ENCODE assay signal across 9 mouse cellular contexts in the genomic region with DNA sequence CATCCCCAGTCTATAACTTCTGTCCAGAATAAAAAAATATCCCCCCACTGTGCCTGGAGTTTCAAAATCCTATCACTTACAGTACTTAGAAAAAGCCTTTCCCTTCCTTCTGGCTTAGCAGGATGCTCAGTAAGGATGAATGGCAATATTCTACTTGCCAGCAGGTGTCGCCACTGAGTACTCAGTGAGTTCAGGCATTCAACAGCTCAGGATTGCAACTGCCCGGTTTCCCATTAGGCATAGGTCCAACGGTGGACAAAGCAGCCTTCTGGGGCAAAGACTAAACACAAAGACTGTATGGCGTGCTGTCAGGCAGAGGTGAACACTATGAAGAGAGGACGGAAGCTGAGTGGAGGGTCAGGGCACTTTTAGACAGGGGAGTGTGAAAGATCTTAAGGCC.
DNase-seq lines count a peak whose midpoint lies in the region; ATAC-seq and TF ChIP-seq lines count a peak whose summit lies in the region.
"Had no signal": no experiment of that assay in that cellular context is flagged by ENCODE, and none has a peak within 500 bp of the region (broad histone marks: within the 10 kb centered on the region; RNA-seq: fewer than 3 reads in every experiment).

No protein-coding gene starts in this region.

- peaks cover 39% of the 10 kb centered on the region for H3K27me3 ChIP-seq in neural tube, embryonic 15.5 days (replicated peaks)
- H3K27me3 ChIP-seq in kidney, embryonic 15.5 days, result peaks cover 50% of the 10 kb centered on the region
- H3K27me3 ChIP-seq in liver, adult 2 months (ENCODE audit: control insufficient read depth, insufficient read depth, low read length), result no peaks in the 10 kb centered on the region
- peaks cover 43% of the 10 kb centered on the region for H3K27me3 ChIP-seq in neural tube, embryonic 13.5 days
- H3K27me3 ChIP-seq in thymus, adult 2 months (ENCODE audit: control insufficient read depth, insufficient read depth, low read length), result no peaks in the 10 kb centered on the region

- ATAC-seq in neural tube, embryonic 15.5 days (ENCODE audit: low FRiP score), result no peak
- 0 out of 2 replicates have a peak, but pooled peaks have one; percentile 25 for ATAC-seq in kidney, embryonic 15.5 days (replicated peaks; ENCODE audit: low FRiP score)
- 0 out of 2 replicates have a peak, but pooled peaks have one; percentile 47 for ATAC-seq in neural tube, embryonic 13.5 days (ENCODE audit: low read depth)

- TF ChIP-seq CTCF in liver, adult 2 months (IDR thresholded peaks at IDR 0.05; ENCODE audit: low read depth, low read length), result peak; percentile 75
- peak; percentile 47; the same call in 1 of the 2 replicates for TF ChIP-seq CTCF in thymus, adult 2 months (IDR thresholded peaks at IDR 0.05; ENCODE audit: borderline replicate concordance, control insufficient read depth, extremely low read depth, insufficient read depth, low read length, poor library complexity)

- H3K4me3 ChIP-seq in neural tube, embryonic 15.5 days (replicated peaks), result no peak overlapping the region
- H3K4me3 ChIP-seq in kidney, embryonic 15.5 days (replicated peaks), result no peak overlapping the region
- H3K4me3 ChIP-seq in liver, adult 2 months (ENCODE audit: insufficient read depth, low read depth, low read length), result no peak overlapping the region
- no peak overlapping the region for H3K4me3 ChIP-seq in neural tube, embryonic 13.5 days
- H3K4me3 ChIP-seq in thymus, adult 2 months (ENCODE audit: control insufficient read depth, insufficient read depth, low read length), result no peak overlapping the region
- H3K4me3 ChIP-seq: embryonic facial prominence, embryonic 15.5 days had no signal

- no peak for TF ChIP-seq POLR2A in liver, adult 2 months (IDR thresholded peaks at IDR 0.05; ENCODE audit: extremely low read depth, insufficient read depth, low read length)
- TF ChIP-seq POLR2A in thymus, adult 2 months (IDR thresholded peaks at IDR 0.05; ENCODE audit: control insufficient read depth, extremely low read depth, insufficient read depth, low read length, poor library complexity), result no peak

- no peaks in the 10 kb centered on the region for H3K79me2 ChIP-seq in liver, adult 2 months (ENCODE audit: control insufficient read depth, insufficient read depth, low read length)

- WGBS in neural tube, embryonic 15.5 days, result 3% methylated on average over 5 of the region's 5 CpGs
- WGBS in kidney, embryonic 15.5 days, result 14% methylated on average over 5 of the region's 5 CpGs
- WGBS in liver, adult 2 months, result 8% methylated on average over 5 of the region's 5 CpGs
- 3% methylated on average over 5 of the region's 5 CpGs for WGBS in neural tube, embryonic 13.5 days
- 15% methylated on average over 5 of the region's 5 CpGs for WGBS in thymus, adult 2 months

- no peak overlapping the region for H3K9ac ChIP-seq in neural tube, embryonic 15.5 days (replicated peaks)
- no peak overlapping the region for H3K9ac ChIP-seq in kidney, embryonic 15.5 days
- H3K9ac ChIP-seq in liver, adult 2 months (ENCODE audit: low read depth, low read length), result no peak overlapping the region
- H3K9ac ChIP-seq in neural tube, embryonic 13.5 days, result no peak overlapping the region
- H3K9ac ChIP-seq: embryonic facial prominence, embryonic 15.5 days had no signal

- H3K4me1 ChIP-seq in neural tube, embryonic 15.5 days, result peaks cover 8% of the 10 kb centered on the region
- no peaks in the 10 kb centered on the region for H3K4me1 ChIP-seq in kidney, embryonic 15.5 days
- H3K4me1 ChIP-seq in liver, adult 2 months (ENCODE audit: control insufficient read depth, insufficient read depth, low read length), result no peaks in the 10 kb centered on the region
- H3K4me1 ChIP-seq in neural tube, embryonic 13.5 days (replicated peaks), result peaks cover 10% of the 10 kb centered on the region
- H3K4me1 ChIP-seq in thymus, adult 2 months (replicated peaks; ENCODE audit: control insufficient read depth, insufficient read depth, low read length), result no peaks in the 10 kb centered on the region

- no peak overlapping the region for H3K27ac ChIP-seq in neural tube, embryonic 15.5 days (replicated peaks)
- H3K27ac ChIP-seq in kidney, embryonic 15.5 days, result no peak overlapping the region
- H3K27ac ChIP-seq in liver, adult 2 months (replicated peaks; ENCODE audit: insufficient read depth, low read depth, low read length), result no peak overlapping the region
- H3K27ac ChIP-seq in neural tube, embryonic 13.5 days (replicated peaks), result no peak overlapping the region
- H3K27ac ChIP-seq in thymus, adult 2 months (ENCODE audit: control insufficient read depth, insufficient read depth, low read length), result no peak overlapping the region
- H3K27ac ChIP-seq: embryonic facial prominence, embryonic 15.5 days had no signal

- no peaks in the 10 kb centered on the region for H3K36me3 ChIP-seq in neural tube, embryonic 15.5 days
- no peaks in the 10 kb centered on the region for H3K36me3 ChIP-seq in kidney, embryonic 15.5 days
- no peaks in the 10 kb centered on the region for H3K36me3 ChIP-seq in liver, adult 2 months (ENCODE audit: control insufficient read depth, insufficient read depth, low read length)
- H3K36me3 ChIP-seq in neural tube, embryonic 13.5 days, result no peaks in the 10 kb centered on the region
- no peaks in the 10 kb centered on the region for H3K36me3 ChIP-seq in thymus, adult 2 months (ENCODE audit: control insufficient read depth, insufficient read depth, low read length)
- H3K36me3 ChIP-seq: embryonic facial prominence, embryonic 15.5 days had no signal

- no peaks in the 10 kb centered on the region for H3K9me3 ChIP-seq in neural tube, embryonic 15.5 days (replicated peaks)
- no peaks in the 10 kb centered on the region for H3K9me3 ChIP-seq in kidney, embryonic 15.5 days (replicated peaks)
- H3K9me3 ChIP-seq in neural tube, embryonic 13.5 days, result no peaks in the 10 kb centered on the region
- H3K9me3 ChIP-seq: embryonic facial prominence, embryonic 15.5 days had no signal

- no peak overlapping the region for H3K4me2 ChIP-seq in neural tube, embryonic 15.5 days
- H3K4me2 ChIP-seq in kidney, embryonic 15.5 days, result no peak overlapping the region
- no peak overlapping the region for H3K4me2 ChIP-seq in neural tube, embryonic 13.5 days
- H3K4me2 ChIP-seq: embryonic facial prominence, embryonic 15.5 days had no signal

- DNase-seq in neural tube, embryonic 10.5 days (ENCODE audit: extremely low spot score, low spot score), result peak; percentile 90
- DNase-seq in cerebellum, postnatal 14 days, result peak; percentile 94 to 97
- peak; percentile 58 for DNase-seq in gastrocnemius, adult 18-20 months (ENCODE audit: low spot score)
- DNase-seq in liver, adult 2 months (ENCODE audit: extremely low read depth, low read depth, low spot score), result peak; percentile 54
- peak; percentile 61 for DNase-seq in thymus, adult 2 months
